Mouse (Mus musculus) kidney, postnatal 0 days (tissue): ENCODE data around the gene Specc1l. TPM values are rescaled to one million over a fixed set of nuclear protein-coding genes. Genes with fewer than 3 reads are reported as not detected.

ENCODE experiments used
- ATAC-seq: fragments of 200-750 bp; cut with Nextera tagmentation; replicated peaks from 2 replicates; pipeline ENCODE4 v1.8.0; 2017; ENCODE audit warnings: low read depth, moderate number of reproducible peaks, moderate TSS enrichment, moderate library complexity; ENCODE audit not compliant: low FRiP score
- DNase-seq: peaks from one replicate; pipeline ENCODE4 v3.0.0-alpha.2; 2016; ENCODE audit warnings: low spot score
- H3K27ac ChIP-seq: fragments of 300-500 bp; sonication (generic); 2 replicates; pipeline ENCODE4 v1.5.1; 2014; ENCODE audit warnings: mild to moderate bottlenecking
- H3K27me3 ChIP-seq: fragments of 300-500 bp; sonication (generic); 2 replicates; pipeline ENCODE4 v1.6.1; 2014; ENCODE audit warnings: low read length, mixed read lengths; ENCODE audit not compliant: insufficient read depth
- H3K36me3 ChIP-seq: fragments of 300-500 bp; sonication (generic); 2 replicates; pipeline ENCODE4 v1.6.1; 2014; ENCODE audit warnings: low read length, mixed read lengths; ENCODE audit not compliant: insufficient read depth
- H3K4me1 ChIP-seq: fragments of 300-500 bp; sonication (generic); replicated peaks from 2 replicates; pipeline ENCODE4 v1.6.1; 2014; ENCODE audit warnings: antibody characterized with exemption, low read length, mixed read lengths; ENCODE audit not compliant: insufficient read depth
- H3K4me2 ChIP-seq: fragments of 300-500 bp; sonication (generic); 2 replicates; pipeline ENCODE4 v1.6.1; 2014; ENCODE audit warnings: mild to moderate bottlenecking, low read length, moderate library complexity, mixed read lengths
- H3K4me3 ChIP-seq: fragments of 300-500 bp; sonication (generic); replicated peaks from 2 replicates; pipeline ENCODE4 v1.5.1; 2014; ENCODE audit warnings: low read depth, low read length
- H3K9ac ChIP-seq: fragments of 300-500 bp; sonication (generic); 2 replicates; pipeline ENCODE4 v1.6.1; 2014; ENCODE audit warnings: low read depth, low read length
- H3K9me3 ChIP-seq: fragments of 300-500 bp; sonication (generic); replicated peaks from 2 replicates; pipeline ENCODE4 v1.6.1; 2016; ENCODE audit warnings: low read length, inconsistent platforms, mixed read lengths
- CTCF ChIP-seq: IDR thresholded peaks from 2 replicates; pipeline ENCODE4 v1.5.1; 2016; ENCODE audit warnings: antibody characterized with exemption, low read depth, mild to moderate bottlenecking, moderate library complexity
- WGBS: fragments of 180-500 bp; shearing (Covaris S2); extraction: QIAGEN DNeasy Blood & Tissue Kit; methylation state at CpG from one replicate; pipeline ENCODE4 v1.1.7; 2014; 5-methylcytosine and 5-hydroxymethylcytosine counted together
- polyA plus RNA-seq: library from polyadenylated mRNA; unstranded; fragments of >200 nt; fragmentation: Nextera tagmentation; extraction: Ambion mirVana; gene quantifications from 2 replicates; pipeline ENCODE4 v1.2.1, GENCODE M21; 2015

The Specc1l gene
- polyA plus RNA-seq, 1 experiment from 2014 or later, result 18.7 TPM

DNA sequence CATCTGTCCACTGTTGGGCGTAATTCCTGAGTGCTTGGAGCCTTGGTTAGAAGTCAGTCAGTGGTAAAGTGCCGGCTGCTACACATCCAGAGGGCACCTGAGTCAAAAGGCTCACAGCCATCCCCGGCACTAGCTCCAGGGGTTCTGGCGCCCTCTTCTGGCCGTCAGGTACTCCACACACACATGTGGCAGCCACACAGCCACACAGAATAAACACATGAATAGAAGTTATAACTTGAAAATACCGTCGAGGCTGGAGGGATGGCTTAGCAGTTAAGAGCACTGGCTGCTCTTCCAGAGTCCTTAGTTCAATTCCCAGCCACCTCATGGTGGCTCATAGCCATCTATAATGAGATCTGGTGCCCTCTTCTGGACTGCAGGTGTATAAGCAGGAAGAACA is 20.2 kb upstream of the Specc1l start:
- H3K9me3 ChIP-seq, result no peaks in the 10 kb centered on the region
- TF ChIP-seq CTCF, result peak; percentile 42
- WGBS, result 55% methylated on average over 7 of the region's 7 CpGs
- no peaks in the 10 kb centered on the region for H3K4me1 ChIP-seq
- ATAC-seq (no peak), DNase-seq (no peak)
- no peak overlapping the region for H3K27ac ChIP-seq
- no peak overlapping the region for H3K4me3 ChIP-seq
- no peaks in the 10 kb centered on the region for H3K36me3 ChIP-seq
- no peaks in the 10 kb centered on the region for H3K27me3 ChIP-seq
- no peak overlapping the region for H3K4me2 ChIP-seq
- no peak overlapping the region for H3K9ac ChIP-seq

DNA sequence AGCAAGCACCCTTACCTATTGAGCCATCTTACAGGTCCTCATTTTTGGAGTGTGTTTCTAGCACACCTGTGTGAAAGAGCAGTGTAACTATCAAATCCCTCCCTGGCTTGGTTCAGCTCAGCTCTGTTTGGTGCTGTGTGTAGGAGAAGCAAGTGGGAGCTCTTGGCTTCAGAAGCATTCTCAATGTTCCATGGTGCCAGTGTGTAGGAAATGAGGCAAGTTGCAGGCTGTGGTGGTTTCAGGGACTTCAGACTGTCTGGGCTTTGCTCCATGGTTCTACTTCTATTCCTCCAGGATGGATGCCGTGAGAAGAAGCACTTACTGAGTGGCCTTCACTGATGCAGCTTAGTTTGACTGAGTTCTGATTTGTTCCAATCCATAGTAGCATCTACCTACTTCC is 14.1 kb upstream of the Specc1l start:
- Histone ChIP-seq H3K9me3 (no peaks in the 10 kb centered on the region), H3K4me3 (no peak overlapping the region), H3K27ac (no peak overlapping the region), H3K27me3 (no peaks in the 10 kb centered on the region), H3K36me3 (no peaks in the 10 kb centered on the region), H3K9ac (no peak overlapping the region), H3K4me1 (no peaks in the 10 kb centered on the region), H3K4me2 (no peak overlapping the region)
- TF ChIP-seq CTCF, result no peak
- DNase-seq, result no peak
- no peak for ATAC-seq
- 80% methylated on average over 1 of the region's 1 CpGs for WGBS

DNA sequence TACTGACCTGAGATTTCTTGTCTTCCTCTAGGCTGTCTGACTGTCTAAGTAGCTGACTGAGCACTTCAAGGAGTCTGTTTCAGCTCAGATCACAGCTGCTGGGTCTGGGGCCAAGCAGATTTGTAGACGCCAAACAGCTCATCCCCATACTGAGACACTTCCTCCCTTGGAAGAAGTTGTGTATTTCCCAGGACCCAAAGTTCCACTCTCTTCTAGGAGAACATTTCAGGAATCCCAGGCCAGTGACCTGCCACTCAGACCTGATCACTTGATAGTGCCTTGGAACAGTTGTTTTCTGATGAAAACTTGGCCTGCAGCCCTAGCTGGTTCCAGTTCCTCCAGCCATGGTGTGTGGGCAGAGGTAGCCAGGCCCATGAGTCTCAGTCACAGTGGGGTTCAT is 11.1 kb upstream of the Specc1l start:
- Histone ChIP-seq H3K27me3 (no peaks in the 10 kb centered on the region), H3K36me3 (no peaks in the 10 kb centered on the region), H3K9ac (no peak overlapping the region), H3K4me2 (no peak overlapping the region), H3K4me3 (no peak overlapping the region), H3K9me3 (no peaks in the 10 kb centered on the region), H3K4me1 (no peaks in the 10 kb centered on the region), H3K27ac (no peak overlapping the region)
- ATAC-seq (no peak), DNase-seq (no peak)
- no peak for TF ChIP-seq CTCF
- 72% methylated on average over 1 of the region's 1 CpGs for WGBS

DNA sequence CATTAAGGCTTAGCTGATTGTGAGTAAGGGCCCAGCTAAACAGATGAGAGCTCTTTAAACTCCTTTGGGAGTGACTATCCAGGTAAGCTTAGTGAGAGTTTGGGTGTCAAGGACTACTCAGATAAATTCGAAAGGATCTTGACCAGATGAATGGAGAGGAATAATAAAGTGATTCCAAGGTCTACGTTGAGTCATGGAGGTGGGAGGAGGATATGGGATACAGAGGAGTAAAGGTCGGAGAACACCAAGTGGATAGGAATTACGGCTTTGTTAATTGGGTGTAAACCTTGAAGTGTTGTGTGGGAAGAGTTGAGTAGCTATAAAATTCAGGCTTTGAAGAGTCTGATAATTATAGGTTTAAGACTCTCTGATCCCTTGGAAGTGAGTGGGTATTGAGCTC is 5.7 kb upstream of the Specc1l start:
- ATAC-seq (no peak), DNase-seq (no peak)
- Histone ChIP-seq H3K4me3 (no peak overlapping the region), H3K9me3 (no peaks in the 10 kb centered on the region), H3K4me1 (no peaks in the 10 kb centered on the region), H3K9ac (no peak overlapping the region), H3K4me2 (no peak overlapping the region), H3K27ac (no peak overlapping the region), H3K36me3 (no peaks in the 10 kb centered on the region), H3K27me3 (no peaks in the 10 kb centered on the region)
- 29% methylated on average over 4 of the region's 4 CpGs for WGBS
- no peak for TF ChIP-seq CTCF

DNA sequence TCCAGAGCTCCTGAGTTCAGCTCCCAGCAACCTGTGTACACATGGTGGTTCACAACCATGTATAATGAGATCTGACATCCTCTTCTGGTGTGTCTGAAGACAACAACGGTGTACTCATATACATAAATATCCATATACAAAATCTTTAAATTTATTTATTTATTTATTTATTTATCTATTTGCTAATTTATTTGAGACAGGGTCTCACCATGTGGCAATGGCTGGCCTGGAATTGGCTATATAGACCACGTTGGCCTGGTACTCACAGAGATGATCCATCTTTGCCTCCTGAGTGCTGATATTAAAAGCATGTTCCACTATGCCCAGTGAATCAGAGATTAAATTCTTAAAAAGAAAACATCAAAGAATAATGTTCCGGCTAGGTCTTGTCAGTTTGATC is 1.0 kb upstream of the Specc1l start:
- Histone ChIP-seq H3K36me3 (no peaks in the 10 kb centered on the region), H3K4me1 (peaks cover 8% of the 10 kb centered on the region; the same call in 1 of the 2 replicates), H3K4me3 (no peak overlapping the region), H3K27me3 (no peaks in the 10 kb centered on the region), H3K27ac (no peak overlapping the region), H3K9ac (no peak overlapping the region), H3K9me3 (no peaks in the 10 kb centered on the region), H3K4me2 (no peak overlapping the region)
- WGBS, result 90% methylated on average over 3 of the region's 3 CpGs
- DNase-seq, result no peak
- ATAC-seq, result no peak
- no peak for TF ChIP-seq CTCF

DNA sequence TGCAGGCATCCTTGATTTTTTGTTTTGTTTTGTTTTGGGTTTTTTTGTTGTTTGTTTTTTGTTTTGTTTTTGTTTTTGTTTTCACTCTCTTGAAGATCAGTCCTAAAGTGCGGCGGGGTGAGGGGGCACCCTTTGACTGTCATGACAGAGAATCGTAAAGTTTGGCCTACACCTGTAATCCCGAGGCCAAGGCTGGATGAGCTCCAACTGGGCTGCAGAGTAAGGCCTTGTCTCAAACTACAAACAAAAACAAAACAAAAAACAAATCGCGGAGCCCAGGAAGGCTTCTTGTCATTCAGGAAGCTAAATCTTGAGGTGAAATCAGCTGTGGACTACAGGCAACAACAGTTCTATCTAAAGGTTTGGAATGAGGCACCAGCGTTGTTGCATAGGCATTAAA is 1.1 kb downstream of the Specc1l start:
- H3K27me3 ChIP-seq, result no peaks in the 10 kb centered on the region
- peak overlapping the region; percentile 79 for H3K4me2 ChIP-seq
- H3K9me3 ChIP-seq, result no peaks in the 10 kb centered on the region
- peaks cover 8% of the 10 kb centered on the region; the same call in 1 of the 2 replicates for H3K4me1 ChIP-seq
- peak overlapping the region; percentile 90 for H3K4me3 ChIP-seq
- H3K9ac ChIP-seq, result peak overlapping the region; percentile 97
- ATAC-seq (no peak), DNase-seq (no peak)
- 27% methylated on average over 7 of the region's 7 CpGs for WGBS
- no peak for TF ChIP-seq CTCF
- H3K36me3 ChIP-seq, result no peaks in the 10 kb centered on the region
- H3K27ac ChIP-seq, result no peak overlapping the region

DNA sequence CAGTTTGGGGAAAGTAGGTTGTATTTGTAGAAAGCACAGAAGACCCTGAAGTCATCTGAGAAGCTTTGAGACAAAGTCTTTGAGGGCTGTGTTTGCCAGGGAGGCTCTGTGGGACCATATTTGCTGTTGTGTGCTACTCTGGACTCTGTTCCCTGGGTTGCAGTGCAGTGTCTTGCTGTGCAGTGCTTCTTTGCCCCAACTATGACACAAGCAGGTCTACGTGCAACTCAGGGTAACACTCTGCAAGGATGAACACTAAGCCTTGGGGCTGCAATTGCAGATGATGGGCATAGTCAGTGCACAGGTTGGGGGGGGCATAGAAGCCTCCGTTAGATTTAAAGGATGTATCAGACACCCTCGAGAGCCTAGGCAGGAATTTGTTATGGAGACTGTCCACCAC is 8.8 kb downstream of the Specc1l start:
- no peaks in the 10 kb centered on the region for H3K36me3 ChIP-seq
- H3K4me3 ChIP-seq, result no peak overlapping the region
- no peak for ATAC-seq
- H3K4me1 ChIP-seq, result peaks cover 10% of the 10 kb centered on the region
- no peaks in the 10 kb centered on the region for H3K27me3 ChIP-seq
- WGBS, result 93% methylated on average over 3 of the region's 3 CpGs
- H3K4me2 ChIP-seq, result no peak overlapping the region
- DNase-seq, result no peak
- no peak overlapping the region for H3K27ac ChIP-seq
- TF ChIP-seq CTCF, result no peak
- H3K9ac ChIP-seq, result no peak overlapping the region
- no peaks in the 10 kb centered on the region for H3K9me3 ChIP-seq
